Mouse (Mus musculus) urinary bladder, adult 2 months (tissue): ENCODE results near the gene Med21. TPM values are rescaled to one million over a fixed set of nuclear protein-coding genes. Genes with fewer than 3 reads are reported as not detected.

Experiments used
- DNase-seq: peaks from one replicate; pipeline ENCODE4 v3.0.0; 2022; ENCODE audit warnings: low spot score
- polyA plus RNA-seq: library from polyadenylated mRNA; depleted of rRNA; stranded (reverse); fragments of >200 nt; gene quantifications from 2 replicates; pipeline ENCODE4 v1.2.3, GENCODE M21; 2012; rRNA removed

Med21 gene
- polyA plus RNA-seq = 77.1 and 98.5 TPM in 2 replicates

DNA sequence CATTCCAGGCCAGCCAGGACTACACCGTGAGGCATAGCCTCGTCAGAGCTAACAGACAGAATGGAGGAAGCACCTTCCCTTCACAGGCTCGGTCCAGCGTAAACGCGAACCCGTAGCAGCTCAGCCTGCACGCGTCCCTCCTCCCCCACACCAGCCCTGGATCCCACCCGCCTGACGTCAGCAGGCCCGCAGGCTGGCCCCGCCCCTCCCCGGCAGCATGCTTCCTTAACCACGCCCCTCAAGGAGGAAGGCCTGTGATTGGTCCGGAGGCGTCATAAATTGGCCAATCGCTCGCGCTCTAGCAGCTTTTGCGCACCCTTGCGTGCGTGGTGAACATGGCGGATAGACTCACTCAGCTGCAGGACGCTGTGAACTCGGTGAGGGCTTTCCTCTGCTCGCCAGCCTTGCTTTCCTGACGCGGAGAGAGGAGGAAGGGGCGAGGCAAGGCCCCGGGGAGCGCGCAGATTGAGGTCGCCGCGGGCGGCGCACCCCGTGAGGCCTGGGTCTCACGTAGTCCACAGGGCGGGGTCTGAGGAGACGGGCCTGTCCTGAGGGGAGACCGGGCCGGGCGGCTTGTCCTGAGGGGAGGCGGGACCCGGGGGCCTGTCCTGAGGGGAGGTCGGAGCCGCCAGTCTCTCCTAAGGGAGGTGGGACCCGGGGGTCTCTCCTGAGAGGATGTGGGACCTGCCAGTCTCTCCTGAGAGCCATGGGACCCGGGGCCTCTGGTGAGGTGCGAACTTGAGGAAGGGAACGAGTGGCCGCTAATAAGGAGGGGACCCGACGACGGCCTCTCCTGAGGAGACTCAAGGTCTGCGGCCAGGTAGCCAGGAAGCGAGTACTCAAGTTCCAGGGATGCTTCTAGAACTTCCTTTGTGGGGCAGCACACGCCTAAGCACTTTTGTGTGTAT, at the start of gene Med21, which contains the start of gene Tm7sf3:
TSS of gene Med21 (plus strand) at position 272 of the 908 bp plus-strand sequence.
TSS of gene Tm7sf3 (minus strand) at position 549 of the 908 bp plus-strand sequence.
- DNase-seq = peak; percentile 94

DNA sequence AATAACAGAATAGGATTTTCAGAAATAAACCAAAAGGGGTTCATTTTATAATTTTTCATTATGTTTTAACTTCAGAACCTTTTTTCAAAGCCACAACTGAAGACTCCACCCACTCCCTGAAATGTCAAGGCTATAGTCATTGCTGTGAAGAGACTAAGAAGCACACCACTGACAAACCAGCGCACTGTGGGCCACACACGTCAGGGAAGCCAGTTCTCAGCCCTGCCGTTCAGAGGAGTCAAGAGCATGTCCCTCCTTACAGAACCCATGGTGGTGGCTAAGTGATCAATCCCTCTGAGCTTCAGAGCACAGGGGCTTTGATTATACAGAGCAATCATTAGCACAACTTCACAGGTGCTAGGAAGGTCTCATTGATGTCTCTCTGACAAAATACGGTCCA, 39.7 kb upstream of the Med21 start:
- DNase-seq = no peak

DNA sequence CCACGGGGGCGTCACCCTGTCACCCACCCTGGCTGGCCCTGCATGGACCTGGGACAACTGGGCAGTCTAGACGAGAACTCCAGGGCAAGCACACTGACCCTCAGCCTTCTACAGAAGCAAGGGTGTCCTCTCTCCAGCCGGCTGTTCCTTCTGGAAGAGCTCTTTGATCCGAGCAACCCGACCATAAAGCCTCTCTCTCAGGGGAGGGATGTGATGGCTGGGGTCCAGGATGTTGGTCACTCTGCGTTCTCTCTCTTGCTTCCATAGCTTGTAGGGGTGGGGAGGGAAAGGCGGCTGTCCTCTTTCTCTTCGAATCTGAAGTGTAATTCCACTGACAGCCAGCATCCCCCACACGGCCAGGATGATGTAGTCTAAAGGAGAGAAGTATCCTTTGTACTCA, 38.7 kb upstream of the Med21 start:
- no peak for DNase-seq

DNA sequence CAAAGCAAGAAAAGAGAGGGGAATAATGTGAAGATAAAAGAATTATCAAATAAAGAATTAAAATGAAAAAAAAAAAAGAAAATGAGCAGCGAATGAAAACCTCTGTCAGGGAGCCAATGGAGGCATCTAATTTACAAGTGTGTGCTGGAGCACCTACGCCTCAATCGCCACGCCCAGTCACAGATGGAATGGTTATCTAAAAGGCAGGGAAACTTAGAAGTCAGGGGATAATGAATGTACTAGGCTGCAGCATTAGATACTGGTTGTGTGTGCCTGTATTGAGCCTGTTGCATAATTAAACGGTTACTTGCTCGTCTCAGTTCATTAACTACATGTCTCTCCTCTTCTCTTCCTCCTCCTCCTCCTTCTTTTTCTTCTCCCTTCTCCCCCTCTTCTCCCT, 31.0 kb upstream of the Med21 start:
- no peak for DNase-seq

DNA sequence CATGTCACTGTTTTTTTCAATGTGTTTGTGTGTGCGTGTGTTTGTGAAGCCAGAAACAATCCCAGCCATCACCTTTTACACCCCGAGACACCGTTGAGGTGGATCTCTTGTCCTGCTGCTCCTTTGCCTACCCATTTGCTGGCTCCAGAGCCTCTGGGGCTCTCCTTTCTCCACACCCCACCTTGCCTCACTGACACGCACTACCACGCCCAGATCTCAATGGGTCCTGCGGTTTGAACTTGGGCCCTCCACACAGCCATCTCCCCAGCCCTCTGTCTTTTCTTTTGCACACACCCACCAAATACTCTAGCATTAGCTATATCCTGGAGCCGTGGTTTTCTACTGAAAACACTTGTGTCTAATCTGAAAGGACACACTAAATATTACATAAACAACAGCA, 30.4 kb upstream of the Med21 start:
- no peak for DNase-seq

DNA sequence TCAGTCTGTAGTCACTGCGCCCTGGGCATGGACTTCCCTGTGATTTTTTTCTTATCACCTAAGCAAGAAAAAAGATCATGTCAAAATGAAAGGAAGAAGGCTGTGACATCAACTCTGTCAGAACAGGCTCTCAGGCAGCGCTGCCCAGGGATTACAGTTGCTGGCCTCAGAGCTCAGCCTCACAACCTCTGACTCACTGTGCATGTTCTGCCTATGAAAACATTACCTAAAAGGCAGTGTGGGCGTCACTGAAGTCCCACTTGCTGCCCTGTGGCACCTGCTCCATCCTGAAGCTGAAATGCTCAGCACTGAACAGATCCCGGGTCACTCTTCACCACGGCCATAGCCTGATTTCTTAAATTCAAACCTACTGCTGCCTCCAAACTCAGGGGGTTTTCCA, 29.6 kb upstream of the Med21 start:
- DNase-seq = no peak

DNA sequence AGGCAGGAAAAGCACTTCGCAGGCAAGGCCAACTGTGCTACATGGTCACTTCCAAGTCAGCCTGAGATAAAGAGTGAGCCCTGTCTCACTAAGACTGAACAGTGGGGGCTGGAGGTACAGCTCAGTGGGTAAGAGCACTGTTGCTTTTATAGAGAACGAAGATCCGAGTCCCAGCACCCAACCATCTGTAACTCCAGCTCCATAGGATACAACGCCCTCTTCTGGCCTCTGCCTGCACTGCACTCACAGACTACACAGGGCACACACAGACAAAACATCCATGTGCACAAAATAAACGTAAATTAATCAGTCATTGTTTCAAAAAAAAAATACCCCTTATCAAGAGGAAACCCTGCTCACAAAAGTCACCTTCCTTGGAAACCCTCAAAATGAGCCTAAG, 28.4 kb upstream of the Med21 start:
- DNase-seq = no peak

DNA sequence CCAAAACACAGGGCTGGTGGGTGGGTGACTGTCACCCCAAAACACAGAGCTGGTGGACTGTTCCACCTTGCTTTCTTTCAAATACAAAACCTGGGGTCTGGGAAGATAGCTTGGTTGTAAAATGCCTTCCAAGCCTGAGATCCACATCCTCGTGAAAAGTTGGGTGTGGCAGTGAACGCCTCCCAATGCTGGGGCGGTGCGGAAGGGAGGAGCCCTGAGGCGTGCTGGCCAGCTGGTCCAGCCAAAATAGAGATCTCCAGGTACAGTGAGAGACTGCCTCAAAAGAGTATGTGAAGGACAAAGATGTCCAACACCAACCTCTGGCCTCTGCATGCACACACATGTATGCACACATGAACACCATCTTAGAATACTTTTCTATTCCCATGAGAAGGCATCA, 27.8 kb upstream of the Med21 start:
- DNase-seq = no peak

DNA sequence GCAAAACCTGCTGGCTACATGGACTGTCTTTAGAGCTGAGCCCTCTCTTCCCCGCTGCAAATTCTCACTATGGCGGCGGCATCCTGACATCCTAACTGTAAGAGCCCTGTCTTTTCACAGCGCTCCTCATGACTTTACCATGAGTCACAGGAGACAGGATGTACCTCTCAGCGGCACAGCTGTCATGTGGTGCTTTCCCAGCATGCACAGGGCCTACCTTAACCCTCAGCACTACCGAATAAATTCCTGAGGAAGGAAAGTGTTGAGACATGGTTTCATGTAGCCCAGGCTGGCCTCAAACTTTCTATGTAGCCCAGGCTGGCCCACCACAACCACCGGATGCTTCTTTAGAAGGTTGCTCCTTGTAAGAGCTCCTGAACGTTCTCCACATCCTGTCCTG, 26.5 kb upstream of the Med21 start:
- no peak for DNase-seq

DNA sequence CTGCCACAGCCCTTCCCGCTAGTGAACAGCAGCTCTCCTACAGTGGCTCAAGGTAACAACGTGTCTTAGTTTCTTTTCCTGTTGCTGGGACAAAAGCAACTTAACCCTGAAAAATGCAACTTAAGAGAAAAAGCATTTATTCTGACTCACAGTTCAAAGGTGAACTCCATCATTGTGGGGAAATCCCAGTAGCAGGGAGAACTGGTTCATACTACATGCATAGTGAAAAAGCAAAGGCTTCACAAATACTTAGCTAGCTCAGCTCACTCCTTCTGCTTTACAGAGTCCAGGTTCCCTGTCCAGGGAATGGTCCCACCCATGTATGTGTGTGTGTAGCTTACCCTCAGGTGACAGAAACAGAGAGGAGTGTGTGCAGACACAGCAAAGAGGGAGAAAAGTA, 25.7 kb upstream of the Med21 start:
- no peak for DNase-seq

DNA sequence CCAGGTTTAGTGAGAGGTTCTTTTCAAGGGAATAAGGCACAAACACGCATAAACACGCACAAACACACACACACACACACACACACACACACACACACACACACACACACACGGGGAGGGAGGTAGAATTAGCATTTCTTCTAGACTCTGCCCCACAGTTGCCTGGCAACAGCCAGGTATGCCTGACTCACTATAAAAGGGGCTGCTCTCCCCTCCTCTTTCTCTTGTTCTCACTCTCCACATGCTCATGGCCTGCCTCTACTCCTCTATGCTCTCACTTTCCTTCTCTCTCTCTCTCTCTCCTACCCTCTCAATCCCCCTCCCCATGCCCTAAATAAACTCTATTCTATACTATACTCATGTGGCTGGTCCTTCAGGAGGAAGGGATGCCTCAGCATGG, 14.2 kb upstream of the Med21 start:
- DNase-seq = no peak

DNA sequence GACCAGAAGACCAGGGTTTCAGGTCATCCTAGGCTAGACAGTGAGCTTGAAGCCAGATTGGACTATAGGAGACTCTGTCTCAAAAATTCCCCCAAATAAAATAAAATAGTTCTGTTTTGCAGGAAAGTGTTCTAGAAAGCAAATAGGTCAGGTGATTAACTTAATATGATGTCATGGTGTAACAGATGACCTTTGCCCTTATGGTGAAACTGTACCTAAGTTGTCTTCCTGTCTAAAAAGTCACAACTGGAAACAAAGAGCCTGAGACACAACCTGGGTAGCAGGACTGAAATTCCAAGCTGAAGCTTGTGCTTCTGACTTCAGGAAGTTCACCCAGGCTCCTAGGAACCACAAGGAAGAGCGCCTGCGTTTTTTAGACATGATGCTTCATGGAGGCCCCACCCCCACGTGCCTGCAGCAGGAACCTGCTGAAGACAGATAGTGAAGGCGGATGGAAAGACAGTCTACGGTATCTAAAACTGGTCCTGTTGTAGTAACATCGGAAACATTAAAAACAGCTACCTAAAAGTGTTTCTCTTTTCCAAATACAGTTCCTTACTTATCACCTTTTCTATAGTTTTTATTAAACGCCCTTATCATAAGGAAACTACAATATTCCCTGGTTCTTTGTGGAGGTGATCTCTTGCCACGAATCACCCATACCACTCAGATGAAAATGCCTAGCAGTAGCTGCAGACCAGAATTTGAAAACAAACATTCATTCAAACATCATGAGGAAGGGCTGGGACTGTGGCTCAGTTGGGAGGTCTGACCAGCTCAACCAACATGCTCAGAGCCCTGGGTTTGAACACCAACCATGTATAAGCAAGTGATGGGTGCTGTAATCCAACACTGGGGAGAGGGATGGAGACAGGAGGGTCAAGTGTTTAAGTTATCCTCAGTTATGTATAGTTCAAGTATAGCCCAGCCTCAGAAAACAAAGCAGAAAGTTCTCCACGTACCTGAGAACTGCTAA, 12.3 kb upstream of the Med21 start:
- DNase-seq = no peak

DNA sequence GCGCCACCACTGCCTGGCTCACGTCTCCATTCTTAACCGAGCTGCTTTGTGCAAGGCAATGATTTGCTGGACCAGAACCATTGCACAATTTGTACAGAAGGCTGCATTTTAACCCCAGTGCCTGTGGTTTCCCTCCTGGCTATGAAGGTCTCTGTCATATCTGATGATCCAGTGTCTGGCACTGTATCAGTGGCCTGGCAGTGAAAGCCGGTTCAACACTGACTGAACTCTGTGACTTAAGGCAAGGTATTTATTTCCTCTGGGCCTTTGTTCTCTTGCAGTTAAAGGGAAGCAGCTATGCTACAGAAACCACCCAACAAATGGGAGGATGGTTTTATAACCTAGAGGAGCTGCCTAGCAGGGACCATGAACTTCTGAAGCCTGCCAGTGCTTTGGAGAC, 11.4 kb upstream of the Med21 start:
- no peak for DNase-seq

DNA sequence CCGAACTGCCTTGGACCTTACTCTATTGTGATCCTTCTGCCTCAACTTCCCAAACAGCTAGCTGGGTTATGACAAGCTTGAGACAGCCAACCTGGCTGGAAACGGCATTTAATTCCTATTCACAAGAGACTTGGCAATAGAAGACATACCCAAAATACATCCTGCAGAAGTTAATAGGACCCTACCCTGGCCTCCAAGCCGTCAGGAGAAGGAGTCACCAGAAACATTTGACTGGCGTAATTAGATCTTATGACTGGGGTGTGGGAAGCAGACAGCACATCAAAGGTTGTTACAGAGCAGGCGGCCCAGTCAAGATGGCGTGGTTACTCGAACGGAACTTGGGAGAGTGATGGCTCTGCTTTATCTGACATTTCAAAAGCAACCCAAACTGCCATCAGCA, 10.5 kb upstream of the Med21 start:
- DNase-seq = no peak

DNA sequence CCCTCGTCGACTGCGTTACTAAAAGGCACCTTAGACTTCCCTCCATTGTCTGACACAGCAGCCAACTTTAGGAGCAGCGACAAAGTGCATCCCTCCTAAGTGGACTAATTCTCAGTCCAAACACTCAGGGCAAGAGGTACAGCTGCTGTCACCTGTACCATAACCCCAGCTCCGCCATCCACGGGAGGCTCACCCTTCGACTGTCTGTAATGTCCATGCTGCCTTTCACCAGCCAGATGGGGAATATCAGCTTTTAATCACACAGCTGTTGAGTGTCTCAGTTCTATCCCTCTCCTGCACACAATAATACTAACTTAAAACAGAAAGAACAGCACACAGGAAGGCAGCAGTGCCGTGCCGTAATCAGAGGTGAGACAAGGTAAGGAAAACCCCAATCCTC, 9.9 kb upstream of the Med21 start:
- no peak for DNase-seq

DNA sequence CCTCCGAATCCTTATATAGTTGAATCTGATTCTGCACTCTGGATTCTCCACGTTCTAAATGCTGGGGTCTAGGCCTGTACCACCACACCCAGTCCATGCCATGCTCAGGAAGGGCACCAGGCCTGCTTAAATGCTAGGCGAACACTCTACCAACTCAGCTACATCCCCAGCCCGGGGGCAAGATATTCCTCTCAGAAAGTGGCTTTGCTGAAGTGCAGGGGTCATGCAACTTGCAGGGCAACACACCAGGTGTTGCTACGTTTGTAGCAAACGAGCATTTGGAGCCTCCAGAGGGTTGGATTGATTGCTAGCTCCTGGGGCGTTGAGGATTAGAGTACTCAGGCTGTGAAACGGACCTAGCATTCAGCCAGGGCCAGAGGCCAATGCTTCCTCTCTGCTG, 9.2 kb upstream of the Med21 start:
- DNase-seq = no peak

DNA sequence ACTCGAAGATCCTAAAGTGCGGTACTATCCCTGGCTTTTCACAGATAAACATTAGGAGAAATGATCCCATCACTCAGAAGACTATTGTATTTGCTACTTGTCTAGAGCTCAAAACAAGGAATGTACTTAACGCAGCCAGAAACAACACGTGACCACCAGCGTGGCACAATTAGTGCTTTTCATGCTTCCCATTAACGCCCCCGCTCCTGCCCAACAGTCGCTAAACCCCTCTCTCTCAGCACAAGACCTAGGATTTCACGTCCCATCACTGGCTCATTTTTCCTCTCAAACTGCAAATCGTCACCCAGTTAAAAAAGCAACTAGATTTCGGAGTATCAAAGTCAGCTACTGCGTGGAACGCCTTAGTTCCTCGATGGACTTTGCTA, 8.7 kb upstream of the Med21 start:
- DNase-seq = no peak

DNA sequence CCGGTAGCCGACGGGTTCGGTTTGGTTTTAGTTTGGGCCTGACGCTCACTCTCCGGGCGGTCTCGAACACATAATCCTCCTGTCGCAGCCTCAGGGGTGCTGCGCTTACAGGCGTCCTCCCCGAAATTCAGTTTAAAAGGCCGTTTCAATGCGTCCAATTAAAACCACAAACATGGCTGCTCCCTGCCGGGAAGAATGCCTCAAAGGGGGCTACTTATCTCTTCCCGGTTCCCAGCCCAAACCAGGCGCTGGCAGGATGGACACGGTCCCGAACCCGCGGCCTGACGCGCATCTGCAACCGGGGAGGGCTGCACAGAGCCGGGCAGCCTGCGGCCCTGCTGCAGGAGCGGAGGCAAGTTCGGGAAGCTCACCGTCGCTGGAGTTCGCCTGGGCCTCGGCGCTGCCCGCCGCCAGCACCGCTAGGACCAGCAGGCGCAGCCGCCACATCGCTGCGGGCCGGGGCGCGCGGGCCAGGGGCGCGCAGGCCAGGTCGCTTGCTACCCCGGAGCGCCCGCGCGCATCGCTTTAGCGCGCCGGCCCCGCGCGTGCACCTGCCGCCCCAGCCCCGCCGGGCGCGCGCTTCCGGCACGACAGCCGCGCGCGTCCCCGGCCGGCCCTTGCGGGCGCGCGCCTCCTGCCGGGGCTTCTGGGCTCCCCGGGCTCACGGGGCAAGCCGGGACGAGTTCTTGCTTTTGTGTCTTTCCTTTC, 8.2 kb upstream of the Med21 start:
- DNase-seq = peak; percentile 66

DNA sequence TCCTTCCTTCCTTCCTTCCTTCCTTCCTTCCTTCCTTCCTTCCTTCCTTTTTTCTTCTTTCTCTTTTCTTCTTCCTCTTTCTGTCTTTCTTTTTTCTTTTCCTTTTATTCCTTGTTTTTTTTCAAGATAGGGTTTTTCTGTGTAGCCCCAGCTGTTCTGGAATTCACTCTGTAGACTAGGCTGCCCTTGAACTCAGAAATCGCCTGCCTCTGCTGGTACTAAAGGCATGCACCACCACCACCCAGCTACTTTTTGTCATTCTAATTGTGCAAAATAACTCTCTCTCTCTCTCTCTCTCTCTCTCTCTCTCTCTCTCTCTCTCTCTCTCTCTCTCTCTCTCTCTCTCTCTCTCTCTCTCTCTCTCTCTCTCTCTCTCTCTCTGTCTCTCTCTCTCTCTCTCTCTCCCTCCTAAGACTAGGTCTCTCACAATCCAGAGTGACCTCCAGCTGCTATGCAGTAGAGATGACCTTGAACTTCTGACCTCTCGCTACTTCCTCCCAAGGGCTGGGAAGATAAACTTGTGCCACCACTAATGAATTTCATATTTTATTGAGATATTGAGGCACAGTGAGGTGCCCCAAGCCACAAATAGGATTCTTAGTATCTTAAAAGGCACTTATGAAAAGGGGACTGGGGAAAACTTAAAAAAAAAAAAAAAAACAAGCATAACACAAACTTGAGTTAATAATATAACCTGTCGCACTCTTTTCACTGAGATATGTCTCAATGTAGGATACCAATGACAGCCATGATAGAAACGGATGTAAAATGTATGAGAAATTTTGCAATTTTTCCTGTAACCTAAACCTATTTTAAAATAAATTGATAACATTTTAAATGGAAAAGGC, 7.4 kb upstream of the Med21 start:
- DNase-seq = no peak

DNA sequence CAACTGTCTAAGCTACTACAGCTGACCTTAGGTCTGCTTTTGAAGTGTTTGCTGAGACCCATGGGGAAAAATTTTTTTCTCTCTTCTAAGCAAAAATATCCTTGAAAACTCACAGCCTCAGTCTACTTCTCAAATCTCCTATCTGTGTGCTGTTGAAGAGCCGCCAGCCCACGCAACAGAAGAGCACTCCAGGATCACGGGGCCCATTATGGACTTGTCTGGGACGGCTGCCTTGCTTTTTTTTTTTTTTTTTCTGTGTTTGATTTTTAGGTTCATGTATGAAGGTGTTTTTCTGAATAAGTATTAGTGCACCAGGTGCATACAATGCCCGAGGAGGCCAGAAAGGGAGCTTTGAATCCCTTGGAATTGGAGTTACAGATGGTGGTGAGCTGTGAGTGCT, 5.9 kb upstream of the Med21 start:
- DNase-seq = no peak
